Mouse (Mus musculus): ENCODE results near the gene Rab6b. TPM values are rescaled to one million over a fixed set of nuclear protein-coding genes. Genes with fewer than 3 reads are reported as not detected.
A peak's percentile ranks its signal among the peaks of the same experiment; 100 is the strongest.

Rab6b gene
- polyA plus RNA-seq, 1 experiment from 2014 or later = 5.6 TPM

GRCm38 (mm10) chr9:103119781-103120180 is 8.2 kb downstream of the Rab6b start:
- no peak for ATAC-seq (ENCODE audit: insufficient read depth, low FRiP score, low read depth)
- no peak overlapping the region for H3K27ac ChIP-seq
- H3K9me3 ChIP-seq = no peaks in the 10 kb centered on the region
- H3K27me3 ChIP-seq (replicated peaks) = peaks cover 3% of the 10 kb centered on the region; the same call in 1 of the 2 replicates
- H3K4me2 ChIP-seq = no peak overlapping the region
- no peak overlapping the region for H3K9ac ChIP-seq
- H3K4me1 ChIP-seq = no peaks in the 10 kb centered on the region
- H3K36me3 ChIP-seq = no peaks in the 10 kb centered on the region
- WGBS = 81% methylated on average over 9 of the region's 9 CpGs
- no peak overlapping the region for H3K4me3 ChIP-seq (replicated peaks)

- Histone ChIP-seq H3K4me3 (replicated peaks) (no peak overlapping the region), H3K4me1 (no peaks in the 10 kb centered on the region), H3K9ac (no peak overlapping the region), H3K27ac (no peak overlapping the region), H3K27me3 (replicated peaks) (no peaks in the 10 kb centered on the region), H3K36me3 (no peaks in the 10 kb centered on the region), H3K9me3 (no peaks in the 10 kb centered on the region), H3K4me2 (no peak overlapping the region)
- WGBS = 37% methylated on average over 2 of the region's 2 CpGs
- no peak for ATAC-seq (ENCODE audit: insufficient read depth, low FRiP score, low read depth)
Measured at GRCm38 (mm10) chr9:103120231-103120630, 8.6 kb downstream of the Rab6b start.

- Histone ChIP-seq H3K9ac (no peak overlapping the region), H3K27me3 (replicated peaks) (no peaks in the 10 kb centered on the region), H3K9me3 (no peaks in the 10 kb centered on the region), H3K4me1 (no peaks in the 10 kb centered on the region), H3K27ac (no peak overlapping the region), H3K36me3 (no peaks in the 10 kb centered on the region), H3K4me3 (replicated peaks) (no peak overlapping the region), H3K4me2 (no peak overlapping the region)
- WGBS = 78% methylated on average over 7 of the region's 7 CpGs
- 0 out of 2 replicates have a peak, but pooled peaks have one; percentile 11 for ATAC-seq (ENCODE audit: insufficient read depth, low FRiP score, low read depth)
Measured at GRCm38 (mm10) chr9:103121546-103121945, 10.0 kb downstream of the Rab6b start.

GRCm38 (mm10) chr9:103124746-103125145 is 13.2 kb downstream of the Rab6b start:
- no peak for ATAC-seq (ENCODE audit: insufficient read depth, low FRiP score, low read depth)
- H3K36me3 ChIP-seq = no peaks in the 10 kb centered on the region
- H3K9me3 ChIP-seq = no peaks in the 10 kb centered on the region
- H3K9ac ChIP-seq = no peak overlapping the region
- H3K4me3 ChIP-seq (replicated peaks) = no peak overlapping the region
- H3K4me1 ChIP-seq = no peaks in the 10 kb centered on the region
- no peaks in the 10 kb centered on the region for H3K27me3 ChIP-seq (replicated peaks)
- WGBS = 91% methylated on average over 4 of the region's 4 CpGs
- no peak overlapping the region for H3K27ac ChIP-seq
- H3K4me2 ChIP-seq = no peak overlapping the region

GRCm38 (mm10) chr9:103133493-103134124 is 22.0 kb downstream of the Rab6b start:
- Histone ChIP-seq H3K9ac (no peak overlapping the region), H3K4me2 (no peak overlapping the region), H3K9me3 (no peaks in the 10 kb centered on the region), H3K36me3 (no peaks in the 10 kb centered on the region), H3K4me3 (replicated peaks) (no peak overlapping the region), H3K4me1 (no peaks in the 10 kb centered on the region), H3K27ac (no peak overlapping the region), H3K27me3 (replicated peaks) (no peaks in the 10 kb centered on the region)
- ATAC-seq (ENCODE audit: insufficient read depth, low FRiP score, low read depth) = no peak
- WGBS = 50% methylated on average over 6 of the region's 6 CpGs

GRCm38 (mm10) chr9:103134450-103135030 is 23.0 kb downstream of the Rab6b start:
- no peaks in the 10 kb centered on the region for H3K4me1 ChIP-seq
- WGBS = 43% methylated on average over 9 of the region's 9 CpGs
- no peak overlapping the region for H3K27ac ChIP-seq
- H3K27me3 ChIP-seq (replicated peaks) = no peaks in the 10 kb centered on the region
- no peaks in the 10 kb centered on the region for H3K36me3 ChIP-seq
- H3K9ac ChIP-seq = no peak overlapping the region
- 0 out of 2 replicates have a peak, but pooled peaks have one; percentile 40 for ATAC-seq (ENCODE audit: insufficient read depth, low FRiP score, low read depth)
- no peaks in the 10 kb centered on the region for H3K9me3 ChIP-seq
- no peak overlapping the region for H3K4me3 ChIP-seq (replicated peaks)
- H3K4me2 ChIP-seq = no peak overlapping the region

- no peak for ATAC-seq (ENCODE audit: insufficient read depth, low FRiP score, low read depth)
- no peaks in the 10 kb centered on the region for H3K9me3 ChIP-seq
- H3K4me1 ChIP-seq = no peaks in the 10 kb centered on the region
- H3K27ac ChIP-seq = no peak overlapping the region
- H3K4me3 ChIP-seq (replicated peaks) = no peak overlapping the region
- no peaks in the 10 kb centered on the region for H3K27me3 ChIP-seq (replicated peaks)
- WGBS = 78% methylated on average over 6 of the region's 6 CpGs
- H3K4me2 ChIP-seq = no peak overlapping the region
- no peaks in the 10 kb centered on the region for H3K36me3 ChIP-seq
- no peak overlapping the region for H3K9ac ChIP-seq
Measured at GRCm38 (mm10) chr9:103139481-103139880, 27.9 kb downstream of the Rab6b start.

- no peak overlapping the region for H3K4me2 ChIP-seq
- H3K27ac ChIP-seq = no peak overlapping the region
- no peak overlapping the region for H3K9ac ChIP-seq
- H3K4me3 ChIP-seq (replicated peaks) = no peak overlapping the region
- 75% methylated on average over 6 of the region's 6 CpGs for WGBS
- H3K9me3 ChIP-seq = no peaks in the 10 kb centered on the region
- ATAC-seq (ENCODE audit: insufficient read depth, low FRiP score, low read depth) = no peak
- no peaks in the 10 kb centered on the region for H3K4me1 ChIP-seq
- H3K27me3 ChIP-seq (replicated peaks) = no peaks in the 10 kb centered on the region
- H3K36me3 ChIP-seq = no peaks in the 10 kb centered on the region
Measured at GRCm38 (mm10) chr9:103140384-103140783, 28.8 kb downstream of the Rab6b start.

- WGBS = 77% methylated on average over 7 of the region's 7 CpGs
- no peak for ATAC-seq (ENCODE audit: insufficient read depth, low FRiP score, low read depth)
- no peaks in the 10 kb centered on the region for H3K9me3 ChIP-seq
Measured at GRCm38 (mm10) chr9:103141266-103141665, 29.7 kb downstream of the Rab6b start.

GRCm38 (mm10) chr9:103143881-103144280 is 32.3 kb downstream of the Rab6b start:
- no peaks in the 10 kb centered on the region for H3K36me3 ChIP-seq
- H3K4me2 ChIP-seq = no peak overlapping the region
- WGBS = 45% methylated on average over 4 of the region's 4 CpGs
- no peak overlapping the region for H3K27ac ChIP-seq
- no peaks in the 10 kb centered on the region for H3K9me3 ChIP-seq
- H3K4me3 ChIP-seq (replicated peaks) = no peak overlapping the region
- H3K27me3 ChIP-seq (replicated peaks) = no peaks in the 10 kb centered on the region
- H3K4me1 ChIP-seq = no peaks in the 10 kb centered on the region
- H3K9ac ChIP-seq = no peak overlapping the region
- no peak for ATAC-seq (ENCODE audit: insufficient read depth, low FRiP score, low read depth)

More at GRCm38 (mm10) chr9:103141266-103141665, 29.7 kb downstream of the Rab6b start:
- Histone ChIP-seq H3K4me3 (replicated peaks) (no peak overlapping the region), H3K27ac (no peak overlapping the region), H3K9ac (no peak overlapping the region), H3K4me2 (no peak overlapping the region), H3K36me3 (no peaks in the 10 kb centered on the region), H3K4me1 (no peaks in the 10 kb centered on the region), H3K27me3 (replicated peaks) (no peaks in the 10 kb centered on the region)

GRCm38 (mm10) chr9:103145351-103145750 is 33.8 kb downstream of the Rab6b start:
- ATAC-seq (ENCODE audit: insufficient read depth, low FRiP score, low read depth) = no peak
- Histone ChIP-seq H3K36me3 (no peaks in the 10 kb centered on the region), H3K4me1 (no peaks in the 10 kb centered on the region), H3K9me3 (no peaks in the 10 kb centered on the region), H3K27ac (no peak overlapping the region), H3K4me2 (no peak overlapping the region), H3K9ac (no peak overlapping the region), H3K27me3 (replicated peaks) (no peaks in the 10 kb centered on the region), H3K4me3 (replicated peaks) (no peak overlapping the region)
- 71% methylated on average over 5 of the region's 5 CpGs for WGBS

GRCm38 (mm10) chr9:103146257-103146656 is 34.7 kb downstream of the Rab6b start:
- H3K9ac ChIP-seq = no peak overlapping the region
- H3K27me3 ChIP-seq (replicated peaks) = no peaks in the 10 kb centered on the region
- WGBS = 81% methylated on average over 10 of the region's 10 CpGs
- H3K4me2 ChIP-seq = no peak overlapping the region
- H3K4me3 ChIP-seq (replicated peaks) = no peak overlapping the region
- no peaks in the 10 kb centered on the region for H3K4me1 ChIP-seq
- ATAC-seq (ENCODE audit: insufficient read depth, low FRiP score, low read depth) = no peak
- no peak overlapping the region for H3K27ac ChIP-seq
- H3K9me3 ChIP-seq = no peaks in the 10 kb centered on the region
- no peaks in the 10 kb centered on the region for H3K36me3 ChIP-seq

All from stomach, embryonic 15.5 days (tissue).